Mouse (Mus musculus) ES-Bruce4 (cell line): ENCODE data around the gene Tmed11.

Source experiments
- CTCF ChIP-seq: IDR thresholded peaks from one replicate; pipeline ENCODE4 v1.8.1; 2011; ENCODE audit warnings: low read depth, low read length
- EP300 ChIP-seq: IDR thresholded peaks from 2 replicates; pipeline ENCODE4 v1.6.1; 2011; ENCODE audit warnings: low read depth, low read length; ENCODE audit not compliant: insufficient read depth

DNA sequence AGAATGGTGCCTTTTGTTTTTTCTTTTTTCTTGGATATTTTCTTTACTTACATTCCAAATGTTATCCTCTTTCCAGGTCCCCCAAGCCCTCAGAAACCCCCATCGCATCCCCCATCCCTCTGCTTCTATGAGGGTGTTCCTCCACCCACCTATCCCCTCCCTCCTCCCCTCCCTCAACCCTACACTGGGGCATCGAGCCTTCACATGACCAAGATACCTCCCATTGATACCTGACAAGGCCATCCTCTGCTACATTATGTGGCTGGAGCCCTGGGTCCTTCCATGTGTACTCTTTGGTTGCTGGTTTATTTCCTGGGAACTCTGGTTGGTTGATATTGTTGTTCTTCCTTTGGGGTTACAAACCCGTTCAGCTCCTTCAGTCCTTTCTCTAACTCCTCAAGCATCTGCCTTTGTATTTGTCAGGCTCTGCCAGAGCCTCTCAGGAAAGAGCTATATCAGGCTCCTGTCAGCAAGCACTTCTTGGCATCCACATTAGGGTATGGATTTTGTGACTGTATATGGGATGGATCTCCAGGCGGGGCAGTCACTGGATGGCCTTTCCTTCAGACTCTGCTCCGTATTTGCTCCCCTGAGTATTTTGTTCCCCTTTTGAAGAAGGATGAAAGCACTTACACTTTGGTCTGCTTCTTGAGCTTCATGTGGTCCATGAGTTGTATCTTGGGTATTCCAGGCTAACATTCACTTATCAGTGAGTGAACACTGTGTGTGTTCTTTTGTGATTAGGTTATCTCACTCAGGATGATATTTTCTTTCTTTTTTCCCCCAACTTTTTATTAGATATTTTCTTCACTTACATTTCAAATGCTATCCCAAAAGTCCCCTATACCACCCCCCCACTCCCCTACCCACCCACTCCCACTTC is 44.6 kb downstream of the Tmed11 start:
- TF ChIP-seq CTCF (no peak), EP300 (no peak)
